Mouse (Mus musculus) kidney, adult 2 months (tissue): Measurements from ENCODE around the gene Cables2. TPM values are rescaled to one million over a fixed set of nuclear protein-coding genes. Genes with fewer than 3 reads are reported as not detected.
"Not testable (repeated sequence)": the region's sequence is repeated elsewhere in the genome, so short reads cannot be mapped to it uniquely, and the experiment has no call there.

Experiments used
- DNase-seq: peaks from one replicate; pipeline ENCODE4 v3.0.0; 2021
- H3K27ac ChIP-seq: fragments of 200-500 bp; 2 replicates; pipeline ENCODE4 v1.5.1; 2012; ENCODE audit warnings: low read depth, low read length, control low read depth, inconsistent platforms; ENCODE audit not compliant: insufficient read depth
- H3K27me3 ChIP-seq: fragments of 200-500 bp; replicated peaks from 2 replicates; pipeline ENCODE4 v1.6.1; 2012; ENCODE audit warnings: mild to moderate bottlenecking, moderate library complexity, low read length, inconsistent platforms; ENCODE audit not compliant: control insufficient read depth, insufficient read depth
- H3K36me3 ChIP-seq: fragments of 200-500 bp; 2 replicates; pipeline ENCODE4 v1.6.1; 2012; ENCODE audit warnings: mild to moderate bottlenecking, moderate library complexity, low read length, inconsistent platforms; ENCODE audit not compliant: control insufficient read depth, insufficient read depth
- H3K4me1 ChIP-seq: fragments of 200-500 bp; 2 replicates; pipeline ENCODE4 v1.6.1; 2011; ENCODE audit warnings: low read length; ENCODE audit not compliant: control insufficient read depth, insufficient read depth
- H3K4me3 ChIP-seq: fragments of 200-500 bp; 2 replicates; pipeline ENCODE4 v1.5.1; 2011; ENCODE audit warnings: mild to moderate bottlenecking, low read depth, low read length, control low read depth; ENCODE audit not compliant: insufficient read depth
- CTCF ChIP-seq: fragments of 200-500 bp; conservative IDR thresholded peaks from 2 replicates; pipeline ENCODE4 v1.5.1; 2011; ENCODE audit warnings: low read depth, mild to moderate bottlenecking, control low read depth, low read length, moderate library complexity, mixed read lengths; ENCODE audit not compliant: insufficient read depth, insufficient read length
- POLR2A ChIP-seq: fragments of 200-500 bp; IDR thresholded peaks from one replicate; pipeline ENCODE4 v1.6.1; 2011; ENCODE audit warnings: low read depth, low read length, control low read depth
- WGBS: fragments of 180-500 bp; shearing (Covaris S2); methylation state at CpG from one replicate; pipeline ENCODE4 v1.1.7; 2018; 5-methylcytosine and 5-hydroxymethylcytosine counted together
- polyA plus RNA-seq: library from polyadenylated mRNA; depleted of rRNA; stranded (reverse); fragments of >200 nt; gene quantifications from 2 replicates; pipeline ENCODE4 v1.2.3, GENCODE M21; 2012

The Cables2 gene
- polyA plus RNA-seq, 1 experiment, result 18.2 TPM

DNA sequence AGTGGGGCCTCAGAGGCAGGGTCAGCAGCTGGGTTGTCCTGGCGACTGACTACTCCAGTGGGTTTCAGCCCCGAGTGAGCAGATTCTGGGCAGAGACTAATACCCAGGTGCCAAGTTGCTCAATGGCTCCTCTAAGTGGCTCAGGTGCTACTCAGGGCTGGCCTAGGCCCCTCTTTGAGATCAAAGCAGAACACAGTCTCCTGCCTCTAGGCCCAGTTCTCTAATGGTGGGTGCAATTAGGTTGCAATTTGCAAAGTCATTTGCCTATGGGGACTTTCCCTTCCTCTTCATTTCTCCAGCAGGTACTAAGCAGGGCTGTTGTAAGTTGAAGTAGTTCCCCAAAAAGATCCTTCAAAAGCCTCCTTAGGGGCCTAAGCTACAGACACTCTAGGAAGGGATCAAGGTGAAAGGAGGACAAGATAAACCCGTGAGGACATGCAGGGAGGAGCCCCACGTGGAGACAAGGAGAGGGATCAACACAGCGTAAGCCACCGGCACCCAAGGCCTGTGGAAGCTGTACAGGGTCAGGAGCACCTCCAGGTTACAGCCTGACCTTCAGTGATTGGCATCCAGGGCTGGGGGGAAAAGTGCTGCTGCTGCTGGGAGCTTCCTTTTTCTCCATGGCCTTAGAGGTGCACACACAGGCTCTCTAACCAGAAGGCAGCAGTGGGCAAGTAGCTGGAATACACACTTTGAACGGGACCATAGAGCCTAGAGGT is 2.6 kb downstream of the Cables2 start:
- no peak overlapping the region for H3K4me3 ChIP-seq
- H3K27me3 ChIP-seq, result no peaks in the 10 kb centered on the region
- no peak overlapping the region for H3K27ac ChIP-seq
- DNase-seq, result no peak
- TF ChIP-seq POLR2A, result no peak
- no peak for TF ChIP-seq CTCF
- WGBS, result 62% methylated on average over 7 of the region's 7 CpGs
- peaks cover 12% of the 10 kb centered on the region; the same call in 1 of the 2 replicates for H3K4me1 ChIP-seq
- H3K36me3 ChIP-seq, result no peaks in the 10 kb centered on the region

DNA sequence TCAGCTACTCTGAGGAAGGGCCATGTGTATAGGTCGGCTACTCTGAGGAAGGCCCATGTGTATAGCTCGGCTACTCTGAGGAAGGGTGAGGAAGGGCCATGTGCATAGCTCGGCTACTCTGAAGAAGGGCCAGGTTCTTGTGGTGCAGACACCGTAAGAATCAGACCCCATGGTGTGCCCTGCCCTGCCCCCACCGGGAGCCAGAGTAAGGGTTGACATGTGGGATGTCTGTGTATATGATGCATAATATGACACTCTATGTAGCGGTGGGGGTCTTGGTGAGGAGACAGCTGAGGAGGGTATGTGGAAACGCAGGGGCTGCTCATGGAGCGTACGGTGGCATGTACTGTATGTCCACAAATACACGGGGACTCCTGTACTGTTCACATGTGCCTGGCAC is 4.0 kb downstream of the Cables2 start:
- 95% methylated on average over 10 of the region's 10 CpGs for WGBS
- DNase-seq, result no peak
- TF ChIP-seq POLR2A (no peak), CTCF (no peak)
- H3K27ac ChIP-seq, result no peak overlapping the region
- H3K36me3 ChIP-seq, result no peaks in the 10 kb centered on the region
- no peaks in the 10 kb centered on the region for H3K27me3 ChIP-seq
- H3K4me1 ChIP-seq, result peaks cover 9% of the 10 kb centered on the region; the same call in 1 of the 2 replicates
- no peak overlapping the region for H3K4me3 ChIP-seq

DNA sequence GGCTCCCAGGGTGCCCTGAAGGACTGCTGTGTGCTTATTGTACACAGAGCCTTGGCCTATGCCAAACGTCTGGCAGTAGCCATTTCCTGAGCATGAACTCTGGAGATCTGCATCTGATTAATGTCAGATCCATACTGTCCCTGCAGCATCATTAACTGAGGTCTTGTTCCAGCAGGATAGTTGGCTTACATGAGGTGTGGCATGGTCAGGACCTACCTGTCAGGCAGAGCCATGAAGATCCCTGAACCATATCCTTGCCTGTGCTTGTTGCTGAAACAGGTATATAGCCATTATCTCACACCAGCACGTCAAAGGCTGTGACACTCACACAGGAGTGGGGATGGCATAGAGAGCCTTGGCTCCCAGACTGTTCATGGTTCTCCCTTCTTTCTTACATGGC is 5.3 kb downstream of the Cables2 start:
- no peak overlapping the region for H3K4me3 ChIP-seq
- DNase-seq, result no peak
- peaks cover 4% of the 10 kb centered on the region; the same call in 1 of the 2 replicates for H3K4me1 ChIP-seq
- H3K36me3 ChIP-seq, result no peaks in the 10 kb centered on the region
- 68% methylated on average over 2 of the region's 2 CpGs for WGBS
- TF ChIP-seq POLR2A (no peak), CTCF (no peak)
- no peaks in the 10 kb centered on the region for H3K27me3 ChIP-seq
- H3K27ac ChIP-seq, result no peak overlapping the region

DNA sequence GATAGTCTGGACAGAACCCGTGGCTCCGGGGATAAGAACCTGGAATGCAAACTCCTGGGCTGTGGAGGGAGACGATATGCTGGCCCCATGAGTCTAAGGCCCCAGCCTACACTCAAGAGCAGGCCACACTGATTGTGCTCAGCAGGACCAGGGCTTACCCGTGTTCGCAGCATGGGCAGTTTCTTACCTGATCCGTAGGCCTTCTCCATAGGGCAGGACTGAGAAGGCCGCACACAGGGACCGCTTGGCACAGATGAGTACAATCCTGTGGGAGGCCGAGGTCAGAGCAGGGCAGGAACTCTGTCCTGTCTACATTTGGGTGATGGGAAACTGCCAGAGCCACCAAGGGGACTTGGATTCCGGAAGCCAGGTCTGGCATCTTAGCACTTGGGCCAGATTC is 10.4 kb downstream of the Cables2 start:
- no peak for DNase-seq
- peak overlapping the region; percentile 69 for H3K27ac ChIP-seq
- no peaks in the 10 kb centered on the region for H3K27me3 ChIP-seq
- H3K4me1 ChIP-seq, result no peaks in the 10 kb centered on the region; the same call in 1 of the 2 replicates
- TF ChIP-seq CTCF (no peak), POLR2A (no peak)
- no peak overlapping the region for H3K4me3 ChIP-seq
- 79% methylated on average over 10 of the region's 10 CpGs for WGBS
- H3K36me3 ChIP-seq, result no peaks in the 10 kb centered on the region

DNA sequence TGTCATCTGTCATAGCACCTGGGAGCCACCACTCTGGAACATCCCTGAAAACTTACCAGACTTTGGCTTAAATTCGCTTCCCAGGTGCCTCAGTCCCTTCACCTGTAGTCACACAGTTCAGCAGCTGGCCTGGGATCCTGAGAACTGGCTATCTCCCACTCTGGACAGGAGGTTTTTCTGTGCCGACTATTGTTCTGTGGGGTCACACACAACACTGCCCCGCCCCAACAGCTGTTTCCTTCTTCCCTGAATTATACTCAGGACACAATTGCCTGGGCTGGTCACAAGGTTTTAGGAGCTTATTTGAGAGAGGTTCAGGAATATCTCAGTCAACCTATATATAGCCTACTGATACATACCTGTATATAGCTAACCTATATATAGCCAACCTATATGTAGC is 10.9 kb downstream of the Cables2 start:
- DNase-seq, result peak; percentile 76
- no peak for TF ChIP-seq CTCF
- TF ChIP-seq POLR2A, result no peak
- Histone ChIP-seq H3K36me3 (no peaks in the 10 kb centered on the region), H3K27me3 (no peaks in the 10 kb centered on the region), H3K4me3 (peak overlapping the region; percentile 20; the same call in 1 of the 2 replicates), H3K4me1 (no peaks in the 10 kb centered on the region; the same call in 1 of the 2 replicates), H3K27ac (peak overlapping the region; percentile 69)
- WGBS, result 63% methylated on average over 3 of the region's 3 CpGs

DNA sequence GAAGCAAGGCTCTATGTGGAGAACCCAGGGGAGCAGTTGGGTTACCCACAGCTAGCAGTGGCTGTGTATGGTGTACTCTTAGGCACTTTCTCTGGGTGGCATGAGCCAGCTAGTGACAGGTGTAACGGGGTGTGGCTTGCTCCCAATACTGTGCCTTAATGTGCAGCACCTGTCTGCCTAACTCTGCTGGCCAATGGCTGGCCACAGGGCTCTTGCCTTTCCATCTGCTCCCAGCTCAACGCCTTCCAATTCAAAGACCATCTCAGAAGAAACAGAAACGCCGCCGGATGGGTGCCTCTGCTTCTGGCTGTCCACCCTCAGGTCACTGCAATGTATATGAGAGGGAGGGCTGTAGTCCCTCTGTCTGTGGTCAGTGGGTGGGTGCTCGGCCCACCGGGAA is 11.4 kb downstream of the Cables2 start:
- no peak for DNase-seq
- Histone ChIP-seq H3K36me3 (no peaks in the 10 kb centered on the region), H3K4me3 (peak overlapping the region; percentile 20; the same call in 1 of the 2 replicates), H3K27me3 (no peaks in the 10 kb centered on the region), H3K27ac (peak overlapping the region; percentile 64; the same call in 1 of the 2 replicates), H3K4me1 (no peaks in the 10 kb centered on the region; the same call in 1 of the 2 replicates)
- WGBS, result 79% methylated on average over 7 of the region's 7 CpGs
- TF ChIP-seq POLR2A (no peak), CTCF (no peak)

DNA sequence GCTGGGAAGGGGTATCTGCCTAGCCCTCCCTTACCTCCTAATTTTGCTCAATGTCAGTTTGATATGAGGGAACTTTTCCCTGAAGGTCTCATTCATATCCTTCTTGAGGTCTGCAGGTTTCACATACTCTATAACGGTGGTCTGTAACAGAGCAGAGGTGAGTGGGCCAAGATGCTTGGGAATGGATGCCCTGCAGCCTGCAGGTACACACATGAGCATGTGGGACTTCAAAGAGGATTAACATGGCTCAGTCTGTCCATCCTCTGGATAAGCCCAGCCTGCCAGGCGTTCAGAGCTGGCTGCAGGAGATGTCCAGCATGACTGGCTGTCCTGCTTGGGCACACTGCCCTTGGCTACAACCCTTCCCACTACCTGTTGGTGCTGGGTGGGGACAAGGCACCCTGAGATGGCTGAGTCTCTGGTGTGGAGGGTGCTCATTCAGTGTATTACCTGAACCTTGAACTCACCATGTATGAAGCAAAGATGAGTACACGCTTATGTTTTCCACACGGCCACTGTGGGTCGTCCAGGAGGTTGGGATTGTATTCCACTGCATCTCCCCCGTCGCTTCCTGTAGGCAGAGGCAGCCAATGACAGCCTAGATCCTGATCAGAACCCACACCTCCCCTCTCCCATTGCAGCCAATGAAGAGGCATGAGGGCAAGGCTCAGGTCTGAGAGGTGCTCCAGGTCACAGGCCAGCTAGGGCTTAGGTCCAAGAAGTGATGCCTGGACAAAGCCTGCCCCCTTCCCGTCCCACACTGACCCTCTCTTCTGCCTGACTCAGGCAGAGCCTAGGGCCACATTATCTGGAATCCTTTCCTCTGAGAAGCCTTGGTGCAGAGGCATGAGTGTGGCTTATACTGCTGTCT is 12.5 kb downstream of the Cables2 start:
- H3K4me3 ChIP-seq, result no peak overlapping the region
- no peak for DNase-seq
- H3K27me3 ChIP-seq, result no peaks in the 10 kb centered on the region
- H3K27ac ChIP-seq, result no peak overlapping the region
- peaks cover 3% of the 10 kb centered on the region; the same call in 1 of the 2 replicates for H3K4me1 ChIP-seq
- H3K36me3 ChIP-seq, result no peaks in the 10 kb centered on the region
- no peak for TF ChIP-seq POLR2A
- TF ChIP-seq CTCF, result no peak
- 46% methylated on average over 8 of the region's 8 CpGs for WGBS

DNA sequence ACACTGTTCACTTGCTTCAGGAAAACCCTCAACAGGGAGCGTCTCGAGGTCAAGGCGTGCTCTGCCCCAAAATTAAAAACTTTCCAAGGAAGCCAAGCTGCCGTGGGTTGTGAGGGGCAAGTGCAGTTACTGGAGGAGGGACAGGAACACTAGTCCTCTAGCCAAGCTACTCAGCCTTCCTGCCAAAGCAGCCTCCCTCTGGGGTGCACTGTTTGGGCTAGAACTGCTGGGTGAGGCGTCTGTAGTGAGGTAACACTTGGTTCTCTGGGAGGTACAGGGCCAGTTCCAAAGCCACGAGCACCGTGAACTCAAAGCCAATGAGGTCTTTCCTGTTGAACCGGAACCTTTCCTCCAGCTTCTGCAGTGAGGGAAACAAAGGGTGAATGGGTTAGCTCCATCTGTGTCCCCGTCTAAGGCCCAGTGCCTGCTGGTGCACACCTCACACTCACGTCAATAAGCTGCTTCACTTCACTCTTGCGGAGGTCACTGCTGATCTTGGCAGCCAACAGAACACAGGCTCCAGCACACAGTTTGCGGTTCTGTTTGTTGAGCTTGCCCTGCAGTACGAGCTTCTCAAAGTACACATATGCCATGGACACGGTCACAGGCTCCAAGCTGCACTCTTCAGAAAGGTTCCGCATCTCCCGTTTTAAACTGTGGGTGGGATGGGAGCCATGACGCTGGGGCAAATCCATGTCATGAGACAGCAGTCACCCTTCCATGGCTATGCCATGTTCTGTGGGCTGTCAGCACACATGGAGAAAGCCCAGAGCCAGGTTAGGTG is 13.3 kb downstream of the Cables2 start:
- not testable (repeated sequence) for H3K27me3 ChIP-seq, DNase-seq, H3K27ac ChIP-seq, H3K36me3 ChIP-seq, H3K4me1 ChIP-seq, H3K4me3 ChIP-seq
- WGBS, result 60% methylated on average over 17 of the region's 17 CpGs

DNA sequence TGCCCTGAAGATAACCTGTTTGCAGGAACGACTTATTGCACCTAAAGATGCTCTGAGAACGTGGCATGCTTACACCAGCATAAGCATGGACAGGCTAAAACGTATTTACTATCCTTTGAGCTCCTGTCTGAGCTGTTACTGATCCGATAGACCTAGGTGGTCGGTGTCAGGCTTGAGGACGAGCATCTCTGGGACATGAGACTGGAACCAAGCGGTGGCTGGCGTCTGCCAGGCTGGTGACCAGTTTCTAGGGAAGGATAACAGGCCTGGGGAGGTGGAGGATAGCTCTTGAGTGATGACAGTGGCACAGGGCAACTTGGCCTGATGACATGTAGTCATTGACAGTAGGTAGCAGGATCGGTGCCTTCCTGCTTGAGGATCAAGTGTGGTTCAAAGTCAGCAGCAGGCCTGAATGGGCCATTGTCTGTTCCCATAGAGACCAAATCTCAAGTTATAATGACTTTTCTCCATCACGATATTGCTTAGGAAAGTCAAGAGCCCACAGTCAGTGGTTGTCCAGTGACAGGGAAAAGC is 14.3 kb downstream of the Cables2 start:
- not testable (repeated sequence) for H3K27me3 ChIP-seq, H3K4me3 ChIP-seq, H3K36me3 ChIP-seq, H3K27ac ChIP-seq, H3K4me1 ChIP-seq, DNase-seq
- WGBS, result 77% methylated on average over 10 of the region's 10 CpGs
